Mouse (Mus musculus) embryonic stem cell, embryonic (primary cell): ENCODE data around the gene Prkch.

ENCODE experiments used
- CTCF ChIA-PET, 4 experiments: fragments of 300-600 bp in 2 of 4; fragments of 350-600 bp in 2 of 4; sonication (Branson Sonifier 250); formaldehyde crosslinking; loops; one replicate each; lab custom pipeline; 2022; ENCODE audit warnings: inconsistent platforms in 2 of 4; lab: Charles Lee
- POLR2A ChIA-PET, 4 experiments: fragments of 300-600 bp in 2 of 4; fragments of 350-600 bp in 2 of 4; sonication (Branson Sonifier 250); formaldehyde crosslinking; loops; one replicate each; lab custom pipeline; 2022; ENCODE audit warnings: antibody characterized with exemption in 4 of 4, inconsistent platforms in 1 of 4; lab: Charles Lee

Gene Prkch

GRCm38 (mm10) chr12:73600457-73600856 lies 15.9 kb downstream of the Prkch start:
- ChIA-PET CTCF (interaction anchor here in 1 of 4 experiments (0.6 kb wide), 1 partner anchor 1882 kb away, joined by 4 read pairs; no protein-coding TSS in a partner anchor), POLR2A (no interaction called here)

- ChIA-PET POLR2A (no interaction called here), CTCF (interaction anchor here in 2 of 4 experiments (1.2 to 1.4 kb wide), 2 partner anchors 43 to 86 kb away, joined by 3 read pairs; no protein-coding TSS in a partner anchor)
Measured at GRCm38 (mm10) chr12:73602974-73603373, 18.4 kb downstream of the Prkch start.

- POLR2A ChIA-PET, result no interaction called here
- CTCF ChIA-PET, result interaction anchor here in 3 of 4 experiments (0.6 to 1.4 kb wide), 3 partner anchors 44 to 87 kb away, joined by 3 read pairs; no protein-coding TSS in a partner anchor
Measured at GRCm38 (mm10) chr12:73603653-73604052, 19.1 kb downstream of the Prkch start.

- CTCF ChIA-PET, result no interaction called here
Measured at GRCm38 (mm10) chr12:73604762-73605161, 20.2 kb downstream of the Prkch start.

GRCm38 (mm10) chr12:73605174-73605573 lies 20.6 kb downstream of the Prkch start:
- POLR2A ChIA-PET, result no interaction called here
- CTCF ChIA-PET, result no interaction called here

More at GRCm38 (mm10) chr12:73604762-73605161, 20.2 kb downstream of the Prkch start:
- POLR2A ChIA-PET, result no interaction called here

GRCm38 (mm10) chr12:73607381-73608064 lies 22.9 kb downstream of the Prkch start:
- CTCF ChIA-PET, result no interaction called here
- POLR2A ChIA-PET, result interaction anchor here in 1 of 4 experiments (1.1 kb wide), 1 partner anchor 58 kb away, joined by 3 read pairs; no protein-coding TSS in a partner anchor

GRCm38 (mm10) chr12:73608065-73608397 lies 23.4 kb downstream of the Prkch start:
- ChIA-PET POLR2A (no interaction called here), CTCF (no interaction called here)

- ChIA-PET CTCF (interaction anchor here in 2 of 4 experiments (0.6 to 1.1 kb wide), 3 partner anchors 30 to 541 kb away, joined by 3 read pairs; no protein-coding TSS in a partner anchor), POLR2A (interaction anchor here in 1 of 4 experiments (1.4 kb wide), 1 partner anchor 23 kb away, joined by 3 read pairs; no protein-coding TSS in a partner anchor)
Measured at GRCm38 (mm10) chr12:73609262-73609661, 24.7 kb downstream of the Prkch start.

GRCm38 (mm10) chr12:73609676-73610545 lies 25.3 kb downstream of the Prkch start:
- ChIA-PET CTCF (interaction anchor here in 2 of 4 experiments (0.6 to 1.1 kb wide), 3 partner anchors 31 to 541 kb away, joined by 3 read pairs; no protein-coding TSS in a partner anchor), POLR2A (interaction anchor here in 1 of 4 experiments (0.7 to 1.4 kb wide), 2 partner anchors 24 to 504 kb away, joined by 3 to 4 read pairs; no protein-coding TSS in a partner anchor)

- POLR2A ChIA-PET, result no interaction called here
- CTCF ChIA-PET, result no interaction called here
Measured at GRCm38 (mm10) chr12:73610831-73611370, 26.3 kb downstream of the Prkch start.

GRCm38 (mm10) chr12:73611741-73612140 lies 27.1 kb downstream of the Prkch start:
- POLR2A ChIA-PET, result no interaction called here
- CTCF ChIA-PET, result no interaction called here

GRCm38 (mm10) chr12:73613183-73613582 lies 28.6 kb downstream of the Prkch start:
- CTCF ChIA-PET, result interaction anchor here in 1 of 4 experiments (0.6 kb wide), 1 partner anchor 1228 kb away, joined by 3 read pairs; no protein-coding TSS in a partner anchor

GRCm38 (mm10) chr12:73617652-73618051 lies 33.1 kb downstream of the Prkch start:
- CTCF ChIA-PET, result no interaction called here

More at GRCm38 (mm10) chr12:73613183-73613582, 28.6 kb downstream of the Prkch start:
- POLR2A ChIA-PET, result no interaction called here

GRCm38 (mm10) chr12:73625277-73626032 lies 40.9 kb downstream of the Prkch start:
- POLR2A ChIA-PET, result no interaction called here
- CTCF ChIA-PET, result interaction anchor here in 1 of 4 experiments (0.6 kb wide), 1 partner anchor 387 kb away, joined by 3 read pairs; no protein-coding TSS in a partner anchor

More at GRCm38 (mm10) chr12:73617652-73618051, 33.1 kb downstream of the Prkch start:
- POLR2A ChIA-PET, result interaction anchor here in 1 of 4 experiments (0.7 kb wide), 1 partner anchor 80 kb away, joined by 4 read pairs; no protein-coding TSS in a partner anchor

- ChIA-PET CTCF (interaction anchor here in 1 of 4 experiments (1.7 kb wide), 1 partner anchor 74 kb away, joined by 3 read pairs; no protein-coding TSS in a partner anchor), POLR2A (interaction anchor here in 1 of 4 experiments (0.6 kb wide), 1 partner anchor 31 kb away, joined by 3 read pairs; no protein-coding TSS in a partner anchor)
Measured at GRCm38 (mm10) chr12:73627902-73628301, 43.3 kb downstream of the Prkch start.

- ChIA-PET CTCF (interaction anchor here in 2 of 4 experiments (0.6 kb wide), 2 partner anchors 22 to 289 kb away, joined by 3 to 4 read pairs; no protein-coding TSS in a partner anchor), POLR2A (no interaction called here)
Measured at GRCm38 (mm10) chr12:73630596-73630995, 46.0 kb downstream of the Prkch start.

GRCm38 (mm10) chr12:73631148-73631547 lies 46.6 kb downstream of the Prkch start:
- ChIA-PET POLR2A (no interaction called here), CTCF (no interaction called here)

- ChIA-PET POLR2A (no interaction called here), CTCF (no interaction called here)
Measured at GRCm38 (mm10) chr12:73632671-73633244, 48.2 kb downstream of the Prkch start.
